Mouse (Mus musculus) CH12.LX (cell line): Measurements from ENCODE around the gene Blnk.

Experiments
- CHD1 ChIP-seq: IDR thresholded peaks from 2 replicates; pipeline ENCODE4 v1.6.1; 2012; ENCODE audit warnings: low read depth, low read length, improper control_type of control experiment, inconsistent platforms
- CTCF ChIP-seq, 2 experiments: IDR thresholded peaks in 1 of 2; conservative IDR thresholded peaks in 1 of 2; 2 replicates each; pipeline ENCODE4 v1.5.1; 2011 to 2012; ENCODE audit warnings: low read depth in 2 of 2, low read length in 2 of 2, improper control_type of control experiment in 1 of 2, inconsistent platforms in 1 of 2, mild to moderate bottlenecking in 1 of 2, moderate library complexity in 1 of 2
- ETS1 ChIP-seq: conservative IDR thresholded peaks from 2 replicates; pipeline ENCODE4 v1.6.1; 2012; ENCODE audit warnings: low read depth, mild to moderate bottlenecking, inconsistent platforms, low read length, improper control_type of control experiment, moderate library complexity
- GABPA ChIP-seq: IDR thresholded peaks from 2 replicates; pipeline ENCODE4 v1.6.1; 2012; ENCODE audit warnings: low read depth, low read length, improper control_type of control experiment, inconsistent platforms; ENCODE audit not compliant: insufficient replicate concordance
- MAX ChIP-seq: IDR thresholded peaks from 2 replicates; pipeline ENCODE4 v1.6.1; 2011; ENCODE audit warnings: low read length, improper control_type of control experiment
- MAZ ChIP-seq: IDR thresholded peaks from 2 replicates; pipeline ENCODE4 v1.6.1; 2012; ENCODE audit warnings: low read depth, mild to moderate bottlenecking, inconsistent platforms, low read length, improper control_type of control experiment, moderate library complexity
- MEF2A ChIP-seq: IDR thresholded peaks from 2 replicates; pipeline ENCODE4 v1.6.1; 2014; ENCODE audit warnings: low read depth, mild to moderate bottlenecking, inconsistent platforms, low read length, improper control_type of control experiment, borderline replicate concordance
- NELFE ChIP-seq: IDR thresholded peaks from 2 replicates; pipeline ENCODE4 v1.6.1; 2011; ENCODE audit warnings: low read depth, low read length, improper control_type of control experiment
- POLR2A ChIP-seq: IDR thresholded peaks from 2 replicates; pipeline ENCODE4 v1.6.1; 2011; ENCODE audit warnings: low read depth, mild to moderate bottlenecking, improper control_type of control experiment, low read length
- RCOR1 ChIP-seq: conservative IDR thresholded peaks from 2 replicates; pipeline ENCODE4 v1.6.1; 2012; ENCODE audit warnings: low read depth, mild to moderate bottlenecking, inconsistent platforms, low read length, improper control_type of control experiment
- SIN3A ChIP-seq: IDR thresholded peaks from 2 replicates; pipeline ENCODE4 v1.6.1; 2012; ENCODE audit warnings: low read length, improper control_type of control experiment, inconsistent platforms
- USF1 ChIP-seq: IDR thresholded peaks from 2 replicates; pipeline ENCODE4 v1.6.1; 2014; ENCODE audit warnings: low read depth, mild to moderate bottlenecking, inconsistent platforms, low read length, improper control_type of control experiment
- ZC3H11A ChIP-seq: IDR thresholded peaks from 2 replicates; pipeline ENCODE4 v1.6.1; 2012; ENCODE audit warnings: low read depth, mild to moderate bottlenecking, inconsistent platforms, low read length, improper control_type of control experiment
- ZNF384 ChIP-seq: IDR thresholded peaks from 2 replicates; pipeline ENCODE4 v1.6.1; 2012; ENCODE audit warnings: low read depth, low read length, improper control_type of control experiment, inconsistent platforms

- TF ChIP-seq GABPA (no peak), CTCF (conservative IDR thresholded peaks at IDR 0.05 in 1 of 2, IDR thresholded peaks at IDR 0.05 in 1 of 2; ENCODE audit: low read depth in 2 of 2, low read length in 2 of 2) (no peak), MAZ (no peak), CHD1 (0 out of 2 replicates have a peak, but pooled peaks have one; percentile 45), ZNF384 (no peak), NELFE (0 out of 2 replicates have a peak, but pooled peaks have one; percentile 36), MAX (no peak), ZC3H11A (no peak), MEF2A (no peak), USF1 (no peak), POLR2A (no peak), SIN3A (no peak; the same call in none of the 2 replicates), RCOR1 (no peak), ETS1 (no peak)
Observed at GRCm38 (mm10) chr19:40970775-40971174, 23.6 kb downstream of the Blnk start.
